Mouse (Mus musculus) bone marrow macrophage, adult 2 months (primary cell): ENCODE results near the gene Gm10837.

Experiments
- CTCF ChIP-seq: IDR thresholded peaks from 2 replicates; pipeline ENCODE4 v1.5.1; 2012; ENCODE audit warnings: low read depth, mild to moderate bottlenecking, low read length, moderate library complexity
- POLR2A ChIP-seq: IDR thresholded peaks from 2 replicates; pipeline ENCODE4 v1.6.1; 2012; ENCODE audit warnings: mild to moderate bottlenecking, low read depth, low read length, borderline replicate concordance

DNA sequence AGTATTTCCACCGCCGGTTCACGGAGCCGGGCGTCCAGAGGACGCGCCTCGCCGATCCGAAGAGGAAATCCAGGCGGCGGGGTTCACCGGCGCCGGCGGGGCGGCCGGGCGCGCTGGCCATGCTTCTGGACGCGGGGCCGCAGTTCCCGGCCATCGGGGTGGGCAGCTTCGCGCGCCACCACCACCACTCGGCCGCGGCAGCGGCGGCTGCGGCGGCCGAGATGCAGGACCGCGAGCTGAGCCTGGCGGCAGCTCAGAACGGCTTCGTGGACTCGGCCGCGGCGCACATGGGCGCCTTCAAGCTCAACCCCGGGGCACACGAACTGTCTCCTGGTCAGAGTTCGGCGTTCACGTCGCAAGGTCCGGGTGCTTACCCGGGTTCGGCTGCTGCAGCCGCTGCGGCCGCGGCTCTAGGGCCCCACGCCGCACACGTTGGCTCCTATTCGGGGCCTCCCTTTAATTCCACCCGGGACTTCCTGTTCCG, 14.8 kb upstream of the Gm10837 start:
- TF ChIP-seq CTCF = no peak
- no peak for TF ChIP-seq POLR2A
